Mouse (Mus musculus) bone marrow, adult 2 months (tissue): ENCODE results near the gene Rcsd1.

ENCODE experiments used
- CTCF ChIP-seq: fragments of 200-500 bp; IDR thresholded peaks from 2 replicates; pipeline ENCODE4 v1.5.1; 2011; ENCODE audit warnings: low read length, control low read depth; ENCODE audit not compliant: control insufficient read depth, insufficient read depth
- POLR2A ChIP-seq: fragments of 200-500 bp; IDR thresholded peaks from 2 replicates; pipeline ENCODE4 v1.6.1; 2011; ENCODE audit warnings: low read depth, mild to moderate bottlenecking, control low read depth, low read length, borderline replicate concordance; ENCODE audit not compliant: control insufficient read depth

- no peak for TF ChIP-seq CTCF
- TF ChIP-seq POLR2A: no peak
Measured at GRCm38 (mm10) chr1:165670056-165670455, 39.5 kb downstream of the Rcsd1 start.
